Mouse (Mus musculus) MEL (cell line): ENCODE results near the gene Pigyl.

Source experiments
- CHD1 ChIP-seq: IDR thresholded peaks from 2 replicates; pipeline ENCODE4 v1.6.1; 2012; ENCODE audit warnings: low read depth, mild to moderate bottlenecking, inconsistent platforms, low read length, improper control_type of control experiment
- CTCF ChIP-seq, 3 experiments: IDR thresholded peaks in 2 of 3; conservative IDR thresholded peaks in 1 of 3; 2 replicates each; pipeline ENCODE4 v1.5.1; 2011 to 2012; ENCODE audit warnings: low read length in 3 of 3, low read depth in 2 of 3, mild to moderate bottlenecking in 2 of 3, improper control_type of control experiment in 1 of 3, inconsistent platforms in 1 of 3, mixed read lengths in 1 of 3, moderate library complexity in 1 of 3; ENCODE audit not compliant: control insufficient read depth in 1 of 3, insufficient read depth in 1 of 3, poor library complexity in 1 of 3, severe bottlenecking in 1 of 3
- E2F4 ChIP-seq: IDR thresholded peaks from 2 replicates; pipeline ENCODE4 v1.6.1; 2011; ENCODE audit warnings: low read depth, low read length, improper control_type of control experiment, borderline replicate concordance
- GATA1 ChIP-seq: IDR thresholded peaks from 2 replicates; pipeline ENCODE4 v1.6.1; 2011; ENCODE audit warnings: low read depth, low read length, improper control_type of control experiment
- HCFC1 ChIP-seq: IDR thresholded peaks from 2 replicates; pipeline ENCODE4 v1.6.1; 2012; ENCODE audit warnings: low read depth, mild to moderate bottlenecking, inconsistent platforms, low read length, improper control_type of control experiment, moderate library complexity
- JUND ChIP-seq: IDR thresholded peaks from 2 replicates; pipeline ENCODE4 v1.6.1; 2011; ENCODE audit warnings: low read depth, mild to moderate bottlenecking, improper control_type of control experiment, low read length
- MYB ChIP-seq: IDR thresholded peaks from 2 replicates; pipeline ENCODE4 v1.6.1; 2011; ENCODE audit warnings: mild to moderate bottlenecking, low read depth, low read length, improper control_type of control experiment
- POLR2A ChIP-seq, 2 experiments: IDR thresholded peaks; 2 replicates each; pipeline ENCODE4 v1.6.1; 2011 to 2012; ENCODE audit warnings: low read length in 2 of 2, mild to moderate bottlenecking in 2 of 2, control low read depth in 1 of 2, improper control_type of control experiment in 1 of 2, low read depth in 1 of 2, moderate library complexity in 1 of 2; ENCODE audit not compliant: control insufficient read depth in 1 of 2, insufficient read depth in 1 of 2, poor library complexity in 1 of 2
- SIN3A ChIP-seq: IDR thresholded peaks from 2 replicates; pipeline ENCODE4 v1.6.1; 2012; ENCODE audit warnings: low read length, improper control_type of control experiment, inconsistent platforms
- TAL1 ChIP-seq: IDR thresholded peaks from 2 replicates; pipeline ENCODE4 v1.6.1; 2012; ENCODE audit warnings: mild to moderate bottlenecking, inconsistent platforms, low read length, moderate library complexity, mixed read lengths
- UBTF ChIP-seq: IDR thresholded peaks from 2 replicates; pipeline ENCODE4 v1.6.1; 2012; ENCODE audit warnings: low read depth, mild to moderate bottlenecking, inconsistent platforms, low read length, improper control_type of control experiment, moderate library complexity, borderline replicate concordance; ENCODE audit not compliant: insufficient read depth
- USF1 ChIP-seq: IDR thresholded peaks from 2 replicates; pipeline ENCODE4 v1.6.1; 2014; ENCODE audit warnings: low read depth, mild to moderate bottlenecking, inconsistent platforms, low read length, improper control_type of control experiment, moderate library complexity
- ZNF384 ChIP-seq: IDR thresholded peaks from 2 replicates; pipeline ENCODE4 v1.6.1; 2012; ENCODE audit warnings: low read depth, mild to moderate bottlenecking, inconsistent platforms, low read length, improper control_type of control experiment

- TF ChIP-seq TAL1: no peak
- TF ChIP-seq CTCF (IDR thresholded peaks at IDR 0.05 in 2 of 3, conservative IDR thresholded peaks at IDR 0.05 in 1 of 3; ENCODE audit: control insufficient read depth in 1 of 3, insufficient read depth in 1 of 3, low read depth in 2 of 3, low read length in 3 of 3, poor library complexity in 1 of 3, severe bottlenecking in 1 of 3): no peak
- TF ChIP-seq HCFC1: no peak
- TF ChIP-seq CHD1: no peak
- no peak for TF ChIP-seq USF1
- TF ChIP-seq GATA1: no peak
- TF ChIP-seq ZNF384: no peak
- TF ChIP-seq POLR2A (IDR thresholded peaks at IDR 0.05; ENCODE audit: control insufficient read depth in 1 of 2, insufficient read depth in 1 of 2, low read depth in 1 of 2, low read length in 2 of 2, poor library complexity in 1 of 2): no peak
- TF ChIP-seq SIN3A: no peak
- no peak for TF ChIP-seq UBTF
- TF ChIP-seq JUND: no peak
- no peak for TF ChIP-seq MYB
- TF ChIP-seq E2F4: no peak
Observed at GRCm38 (mm10) chr9:22172318-22172717, 15.7 kb downstream of the Pigyl start.
